Mouse (Mus musculus): ENCODE data around the gene Pde4d. TPM values are rescaled to one million over a fixed set of nuclear protein-coding genes. Genes with fewer than 3 reads are reported as not detected.

Pde4d gene
- polyA plus RNA-seq, 1 experiment from 2014 or later = 29.2 TPM

DNA sequence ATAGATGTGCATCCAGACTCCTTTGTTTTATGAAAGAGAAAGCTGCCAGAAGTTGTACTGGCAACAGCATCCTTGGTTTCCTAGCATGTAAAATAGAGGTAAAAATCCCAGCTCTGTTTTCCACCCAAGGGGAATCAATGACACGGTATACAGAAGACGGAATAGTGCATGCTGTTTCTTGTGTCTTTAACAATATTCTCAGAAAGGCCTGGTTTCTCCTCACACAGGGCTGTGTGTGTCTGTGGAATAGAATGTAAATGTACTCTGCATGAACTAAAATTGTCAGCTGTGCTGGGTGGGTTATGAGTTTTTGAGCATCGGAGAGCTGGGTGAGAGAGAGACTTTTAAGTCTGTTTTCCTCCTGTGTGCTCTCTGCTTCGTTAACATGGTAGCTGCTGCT is 74.8 kb downstream of the Pde4d start:
- no peak overlapping the region for H3K9ac ChIP-seq (ENCODE audit: low read length)
- 62% methylated on average over 4 of the region's 4 CpGs for WGBS
- no peaks in the 10 kb centered on the region for H3K36me3 ChIP-seq (ENCODE audit: control insufficient read depth, insufficient read depth, low read length)
- no peak overlapping the region for H3K4me2 ChIP-seq (ENCODE audit: low read length)
- H3K4me3 ChIP-seq (ENCODE audit: control insufficient read depth in 1 of 2, insufficient read depth in 1 of 2, low read depth in 1 of 2, low read length in 2 of 2) = no peak overlapping the region
- H3K9me3 ChIP-seq (ENCODE audit: control insufficient read depth, low read length) = no peaks in the 10 kb centered on the region
- peak overlapping the region; percentile 25 to 38; a peak in 3 of 4 replicates for H3K27ac ChIP-seq (replicated peaks in 1 of 2; ENCODE audit: control insufficient read depth in 1 of 2, insufficient read depth in 1 of 2, low read depth in 2 of 2, low read length in 2 of 2)
- no peak for ATAC-seq (ENCODE audit: insufficient number of reproducible peaks, insufficient read depth, low FRiP score, low read depth)
- peaks cover 7 to 31% of the 10 kb centered on the region in 2 experiments for H3K4me1 ChIP-seq (ENCODE audit: control insufficient read depth in 2 of 2, insufficient read depth in 2 of 2, low read length in 2 of 2)
- H3K27me3 ChIP-seq (ENCODE audit: control insufficient read depth, insufficient read depth, low read length) = no peaks in the 10 kb centered on the region

DNA sequence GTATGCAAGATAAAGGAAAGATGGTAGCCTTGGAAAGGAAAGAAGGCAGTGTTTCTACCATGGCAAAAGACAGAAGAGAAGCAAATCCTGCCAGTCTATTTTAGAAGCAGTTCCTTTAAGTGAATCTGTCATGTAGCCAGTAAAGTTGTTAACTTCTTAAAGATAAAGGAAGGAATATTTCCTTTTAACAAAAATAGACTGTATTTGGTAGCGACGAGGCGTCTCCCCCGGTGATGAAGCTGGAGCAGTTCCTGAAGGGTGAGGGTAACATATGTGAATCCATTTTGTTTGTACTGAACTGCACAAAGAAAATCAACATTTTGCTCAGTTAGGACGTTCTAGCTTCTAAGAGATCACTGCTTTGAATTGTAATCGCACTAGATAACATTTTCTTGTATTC is 75.2 kb downstream of the Pde4d start:
- no peaks in the 10 kb centered on the region for H3K9me3 ChIP-seq (ENCODE audit: control insufficient read depth, low read length)
- H3K27ac ChIP-seq (replicated peaks in 1 of 2; ENCODE audit: control insufficient read depth in 1 of 2, insufficient read depth in 1 of 2, low read depth in 2 of 2, low read length in 2 of 2) = peak overlapping the region; percentile 25 to 38; a peak in 3 of 4 replicates
- peaks cover 7 to 31% of the 10 kb centered on the region in 2 experiments for H3K4me1 ChIP-seq (ENCODE audit: control insufficient read depth in 2 of 2, insufficient read depth in 2 of 2, low read length in 2 of 2)
- no peak overlapping the region for H3K4me2 ChIP-seq (ENCODE audit: low read length)
- ATAC-seq (ENCODE audit: insufficient number of reproducible peaks, insufficient read depth, low FRiP score, low read depth) = no peak
- no peaks in the 10 kb centered on the region for H3K36me3 ChIP-seq (ENCODE audit: control insufficient read depth, insufficient read depth, low read length)
- no peak overlapping the region for H3K9ac ChIP-seq (ENCODE audit: low read length)
- H3K4me3 ChIP-seq (ENCODE audit: control insufficient read depth in 1 of 2, insufficient read depth in 1 of 2, low read depth in 1 of 2, low read length in 2 of 2) = no peak overlapping the region
- H3K27me3 ChIP-seq (ENCODE audit: control insufficient read depth, insufficient read depth, low read length) = no peaks in the 10 kb centered on the region
- WGBS = 64% methylated on average over 6 of the region's 6 CpGs

DNA sequence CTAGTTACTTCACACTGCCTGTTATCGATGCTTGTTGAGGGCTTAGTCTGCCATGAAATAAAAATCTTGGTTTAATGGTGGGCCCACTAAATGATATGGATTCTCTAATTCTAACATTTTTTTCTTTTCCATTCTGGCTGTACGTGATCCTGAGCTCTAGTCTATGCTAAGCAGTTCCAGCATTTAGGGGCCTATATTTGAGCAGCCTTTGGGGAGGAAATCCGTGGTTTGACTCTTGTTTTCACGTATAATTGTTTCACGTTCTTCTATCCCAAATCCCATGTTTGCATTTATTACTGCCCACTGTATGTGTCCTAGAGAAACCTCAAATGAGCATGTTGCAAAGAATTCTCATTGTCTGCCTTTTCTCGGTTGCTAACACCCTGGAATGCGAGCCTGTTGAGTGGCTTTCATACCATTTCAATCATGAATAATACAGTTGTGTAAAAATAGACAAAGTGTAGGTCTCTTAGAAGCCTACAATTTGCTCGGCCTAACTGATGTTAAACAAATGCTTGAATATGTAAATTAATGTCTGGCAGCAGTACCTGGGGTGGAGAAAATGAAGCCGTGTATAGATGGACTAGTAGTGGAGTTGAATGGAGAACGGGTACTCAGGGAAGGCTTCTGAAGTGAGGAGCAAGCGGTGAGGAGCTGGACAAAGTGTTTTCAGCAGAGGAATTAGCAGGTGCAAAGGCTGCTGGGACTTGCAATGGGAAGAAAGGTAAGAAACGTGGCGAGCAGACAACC is 76.7 kb downstream of the Pde4d start:
- Histone ChIP-seq H3K27ac (replicated peaks in 1 of 2; ENCODE audit: control insufficient read depth in 1 of 2, insufficient read depth in 1 of 2, low read depth in 2 of 2, low read length in 2 of 2) (peak overlapping the region; percentile 62 to 70), H3K4me2 (ENCODE audit: low read length) (no peak overlapping the region), H3K27me3 (ENCODE audit: control insufficient read depth, insufficient read depth, low read length) (no peaks in the 10 kb centered on the region), H3K4me1 (ENCODE audit: control insufficient read depth in 2 of 2, insufficient read depth in 2 of 2, low read length in 2 of 2) (peaks cover 7 to 31% of the 10 kb centered on the region in 2 experiments), H3K36me3 (ENCODE audit: control insufficient read depth, insufficient read depth, low read length) (no peaks in the 10 kb centered on the region), H3K4me3 (ENCODE audit: control insufficient read depth in 1 of 2, insufficient read depth in 1 of 2, low read depth in 1 of 2, low read length in 2 of 2) (no peak overlapping the region), H3K9ac (ENCODE audit: low read length) (no peak overlapping the region), H3K9me3 (ENCODE audit: control insufficient read depth, low read length) (no peaks in the 10 kb centered on the region)
- no peak for ATAC-seq (ENCODE audit: insufficient number of reproducible peaks, insufficient read depth, low FRiP score, low read depth)
- 72% methylated on average over 13 of the region's 13 CpGs for WGBS

DNA sequence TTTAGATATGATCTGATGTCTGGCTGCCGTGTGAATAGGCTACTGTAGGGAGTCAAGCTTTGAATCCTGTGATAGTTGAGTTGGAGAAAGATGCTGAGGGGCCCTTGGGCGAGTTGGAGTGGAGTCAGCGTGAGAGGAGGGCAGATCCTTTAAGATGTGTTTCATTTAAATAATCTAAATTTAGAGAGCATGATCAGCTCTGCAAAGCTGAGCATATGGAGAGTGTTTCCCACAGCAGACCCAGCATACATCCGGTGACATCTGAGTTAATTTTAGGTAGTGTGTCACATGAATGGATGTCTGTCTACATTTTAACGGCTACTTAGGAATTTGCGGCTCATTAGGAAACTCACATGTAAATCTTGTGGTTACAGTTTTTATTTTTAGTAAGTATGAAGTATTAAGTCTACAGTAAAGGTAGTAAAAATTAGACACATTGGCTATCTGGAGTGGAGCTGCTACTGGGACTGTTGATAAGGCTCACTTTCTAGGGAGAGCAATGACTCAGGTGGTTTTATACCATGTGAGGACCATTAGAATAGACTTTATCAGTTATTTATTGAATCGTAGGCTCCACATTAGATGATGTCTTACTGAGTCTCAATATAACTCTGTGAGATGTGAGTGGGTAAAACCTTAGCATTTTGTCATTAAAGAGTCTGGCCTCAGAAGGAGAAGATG is 77.5 kb downstream of the Pde4d start:
- H3K27ac ChIP-seq (replicated peaks in 1 of 2; ENCODE audit: control insufficient read depth in 1 of 2, insufficient read depth in 1 of 2, low read depth in 2 of 2, low read length in 2 of 2) = peak overlapping the region; percentile 62 to 70
- no peaks in the 10 kb centered on the region for H3K27me3 ChIP-seq (ENCODE audit: control insufficient read depth, insufficient read depth, low read length)
- no peaks in the 10 kb centered on the region for H3K9me3 ChIP-seq (ENCODE audit: control insufficient read depth, low read length)
- 0 out of 2 replicates have a peak, but pooled peaks have one; percentile 59 for ATAC-seq (ENCODE audit: insufficient number of reproducible peaks, insufficient read depth, low FRiP score, low read depth)
- 41% methylated on average over 7 of the region's 7 CpGs for WGBS
- H3K4me1 ChIP-seq (ENCODE audit: control insufficient read depth in 2 of 2, insufficient read depth in 2 of 2, low read length in 2 of 2) = peaks cover 7 to 31% of the 10 kb centered on the region in 2 experiments
- no peak overlapping the region for H3K4me3 ChIP-seq (ENCODE audit: control insufficient read depth in 1 of 2, insufficient read depth in 1 of 2, low read depth in 1 of 2, low read length in 2 of 2)
- no peaks in the 10 kb centered on the region for H3K36me3 ChIP-seq (ENCODE audit: control insufficient read depth, insufficient read depth, low read length)
- H3K4me2 ChIP-seq (ENCODE audit: low read length) = no peak overlapping the region
- H3K9ac ChIP-seq (ENCODE audit: low read length) = no peak overlapping the region

DNA sequence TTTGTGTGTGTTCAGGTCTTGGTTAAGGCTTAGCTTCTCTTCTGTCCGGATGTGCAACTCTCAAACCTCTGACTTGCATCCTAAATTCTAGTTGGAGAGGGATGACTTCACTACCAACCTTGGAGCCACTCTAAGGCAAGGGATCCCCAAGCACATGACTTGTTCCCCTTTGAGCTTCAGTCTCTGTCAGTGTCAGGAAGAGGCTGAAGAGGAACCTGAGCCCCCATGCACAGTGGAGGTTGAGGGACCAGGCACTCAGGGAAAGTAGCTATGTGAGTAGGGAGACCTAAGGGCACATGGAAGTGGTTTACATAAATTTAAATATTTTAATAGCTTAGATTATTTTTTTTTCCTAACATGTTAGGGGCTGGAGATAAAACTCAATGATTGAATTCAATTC is 78.6 kb downstream of the Pde4d start:
- Histone ChIP-seq H3K4me2 (ENCODE audit: low read length) (no peak overlapping the region), H3K27ac (replicated peaks in 1 of 2; ENCODE audit: control insufficient read depth in 1 of 2, insufficient read depth in 1 of 2, low read depth in 2 of 2, low read length in 2 of 2) (no peak overlapping the region), H3K4me1 (ENCODE audit: control insufficient read depth in 2 of 2, insufficient read depth in 2 of 2, low read length in 2 of 2) (peaks cover 7 to 31% of the 10 kb centered on the region in 2 experiments), H3K27me3 (ENCODE audit: control insufficient read depth, insufficient read depth, low read length) (no peaks in the 10 kb centered on the region), H3K4me3 (ENCODE audit: control insufficient read depth in 1 of 2, insufficient read depth in 1 of 2, low read depth in 1 of 2, low read length in 2 of 2) (no peak overlapping the region), H3K9me3 (ENCODE audit: control insufficient read depth, low read length) (no peaks in the 10 kb centered on the region), H3K9ac (ENCODE audit: low read length) (no peak overlapping the region), H3K36me3 (ENCODE audit: control insufficient read depth, insufficient read depth, low read length) (no peaks in the 10 kb centered on the region)
- ATAC-seq (ENCODE audit: insufficient number of reproducible peaks, insufficient read depth, low FRiP score, low read depth) = no peak
- 72% methylated on average over 1 of the region's 1 CpGs for WGBS

DNA sequence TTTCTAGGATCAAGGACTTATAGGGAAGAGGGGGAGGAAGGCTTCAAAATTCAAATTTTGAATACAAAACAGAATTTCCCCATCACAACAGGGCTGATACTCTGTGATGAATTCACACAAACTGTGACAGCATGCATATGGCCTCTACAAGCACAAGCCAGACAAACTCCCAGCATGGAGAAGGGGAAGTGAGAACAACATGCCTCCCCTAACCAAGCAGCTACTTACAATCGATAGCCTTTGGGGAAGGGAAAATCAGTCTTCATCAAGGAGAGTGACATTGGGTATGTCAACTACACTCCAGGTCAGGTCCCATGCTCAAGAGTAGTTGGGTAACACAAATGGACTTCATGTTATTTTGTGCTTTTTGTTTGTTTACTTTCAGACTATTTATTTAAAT is 83.1 kb downstream of the Pde4d start:
- no peak overlapping the region for H3K4me2 ChIP-seq (ENCODE audit: low read length)
- no peaks in the 10 kb centered on the region for H3K36me3 ChIP-seq (ENCODE audit: control insufficient read depth, insufficient read depth, low read length)
- no peak for ATAC-seq (ENCODE audit: insufficient number of reproducible peaks, insufficient read depth, low FRiP score, low read depth)
- H3K9ac ChIP-seq (ENCODE audit: low read length) = no peak overlapping the region
- WGBS = 81% methylated on average over 1 of the region's 1 CpGs
- H3K27me3 ChIP-seq (ENCODE audit: control insufficient read depth, insufficient read depth, low read length) = no peaks in the 10 kb centered on the region
- H3K4me1 ChIP-seq (ENCODE audit: control insufficient read depth in 2 of 2, insufficient read depth in 2 of 2, low read length in 2 of 2) = 0 out of 4 replicates have a peak, but pooled peaks cover 0 to 6% of the 10 kb centered on the region in 2 experiments
- no peaks in the 10 kb centered on the region for H3K9me3 ChIP-seq (ENCODE audit: control insufficient read depth, low read length)
- H3K27ac ChIP-seq (replicated peaks in 1 of 2; ENCODE audit: control insufficient read depth in 1 of 2, insufficient read depth in 1 of 2, low read depth in 2 of 2, low read length in 2 of 2) = no peak overlapping the region
- no peak overlapping the region for H3K4me3 ChIP-seq (ENCODE audit: control insufficient read depth in 1 of 2, insufficient read depth in 1 of 2, low read depth in 1 of 2, low read length in 2 of 2)

DNA sequence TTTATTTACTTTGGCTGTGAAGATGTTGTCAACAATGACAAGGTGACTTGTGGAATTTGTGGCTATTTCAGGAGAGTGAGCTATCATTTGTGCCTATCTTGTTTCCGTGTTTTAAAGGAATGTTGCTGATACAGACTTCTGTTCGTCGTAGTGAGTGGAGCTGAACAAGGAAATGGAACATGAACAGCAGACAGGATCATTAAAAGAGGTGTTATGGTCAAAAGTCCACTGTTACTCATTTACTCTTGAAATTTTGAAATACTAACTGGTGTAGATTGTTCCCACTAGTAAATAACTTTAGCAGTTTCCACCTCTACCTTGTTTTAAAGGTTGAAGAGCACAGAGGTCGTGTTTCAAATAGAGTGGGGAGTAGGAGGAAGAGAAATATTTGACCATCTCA is 86.7 kb downstream of the Pde4d start:
- Histone ChIP-seq H3K4me2 (ENCODE audit: low read length) (no peak overlapping the region), H3K27me3 (ENCODE audit: control insufficient read depth, insufficient read depth, low read length) (no peaks in the 10 kb centered on the region), H3K4me1 (ENCODE audit: control insufficient read depth in 2 of 2, insufficient read depth in 2 of 2, low read length in 2 of 2) (0 out of 4 replicates have a peak, but pooled peaks cover 0 to 6% of the 10 kb centered on the region in 2 experiments), H3K36me3 (ENCODE audit: control insufficient read depth, insufficient read depth, low read length) (no peaks in the 10 kb centered on the region), H3K4me3 (ENCODE audit: control insufficient read depth in 1 of 2, insufficient read depth in 1 of 2, low read depth in 1 of 2, low read length in 2 of 2) (no peak overlapping the region), H3K9ac (ENCODE audit: low read length) (no peak overlapping the region), H3K27ac (replicated peaks in 1 of 2; ENCODE audit: control insufficient read depth in 1 of 2, insufficient read depth in 1 of 2, low read depth in 2 of 2, low read length in 2 of 2) (no peak overlapping the region), H3K9me3 (ENCODE audit: control insufficient read depth, low read length) (no peaks in the 10 kb centered on the region)
- ATAC-seq (ENCODE audit: insufficient number of reproducible peaks, insufficient read depth, low FRiP score, low read depth) = no peak
- WGBS = 19% methylated on average over 4 of the region's 4 CpGs
